Mouse (Mus musculus) activated CD4-positive, CD25-positive, alpha-beta regulatory T cell, adult 9 weeks (primary cell): ENCODE results near the gene Naa10. TPM values are rescaled to one million over a fixed set of nuclear protein-coding genes. Genes with fewer than 3 reads are reported as not detected.

Experiments
- polyA plus RNA-seq: library from polyadenylated mRNA; unstranded; fragments of 100-300 nt; shearing (Covaris generic); gene quantifications from one replicate; pipeline ENCODE4 v1.2.1, GENCODE M21; 2017

Naa10 gene
- 231 TPM for polyA plus RNA-seq

DNA sequence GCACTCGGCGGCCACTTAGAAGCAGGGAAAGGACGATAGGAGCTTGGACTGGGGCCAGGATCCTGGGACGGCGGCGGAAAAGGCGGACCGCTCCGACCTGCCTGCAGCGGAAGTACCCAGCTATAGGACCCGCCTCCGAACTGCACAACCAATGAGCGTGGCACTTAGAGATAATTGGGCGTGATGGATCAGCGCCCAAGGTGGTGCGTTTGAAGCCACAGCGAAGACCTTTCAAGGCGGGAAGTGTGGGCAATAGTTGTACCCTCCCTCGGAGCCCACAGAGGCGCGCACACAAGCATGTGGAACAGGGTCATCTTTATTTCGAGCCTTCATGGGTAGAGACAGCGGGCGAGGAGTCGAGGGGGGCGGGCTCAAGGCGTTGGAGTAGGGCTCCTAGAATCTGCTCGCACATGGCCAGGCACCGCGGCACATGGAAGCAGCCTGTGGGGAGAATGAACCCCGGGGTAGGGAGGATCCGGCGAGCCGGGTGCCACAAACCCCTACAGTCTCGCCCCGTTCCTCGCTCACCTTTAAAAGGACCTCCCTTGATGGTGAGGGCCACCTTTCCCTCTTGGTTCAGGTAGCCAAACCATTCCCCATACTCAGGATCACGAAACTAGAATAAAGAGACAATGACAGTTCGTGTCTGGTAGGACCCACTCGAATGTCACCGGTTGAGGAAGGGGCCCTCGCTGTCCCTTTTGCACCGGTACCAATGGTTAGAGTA, at the start of gene Naa10, which contains the start of gene Arhgap4:
TSS of gene Naa10 (minus strand) at position 122 of the 727 bp plus-strand sequence.
TSS of gene Arhgap4 (minus strand) at position 48 of the 727 bp plus-strand sequence.

DNA sequence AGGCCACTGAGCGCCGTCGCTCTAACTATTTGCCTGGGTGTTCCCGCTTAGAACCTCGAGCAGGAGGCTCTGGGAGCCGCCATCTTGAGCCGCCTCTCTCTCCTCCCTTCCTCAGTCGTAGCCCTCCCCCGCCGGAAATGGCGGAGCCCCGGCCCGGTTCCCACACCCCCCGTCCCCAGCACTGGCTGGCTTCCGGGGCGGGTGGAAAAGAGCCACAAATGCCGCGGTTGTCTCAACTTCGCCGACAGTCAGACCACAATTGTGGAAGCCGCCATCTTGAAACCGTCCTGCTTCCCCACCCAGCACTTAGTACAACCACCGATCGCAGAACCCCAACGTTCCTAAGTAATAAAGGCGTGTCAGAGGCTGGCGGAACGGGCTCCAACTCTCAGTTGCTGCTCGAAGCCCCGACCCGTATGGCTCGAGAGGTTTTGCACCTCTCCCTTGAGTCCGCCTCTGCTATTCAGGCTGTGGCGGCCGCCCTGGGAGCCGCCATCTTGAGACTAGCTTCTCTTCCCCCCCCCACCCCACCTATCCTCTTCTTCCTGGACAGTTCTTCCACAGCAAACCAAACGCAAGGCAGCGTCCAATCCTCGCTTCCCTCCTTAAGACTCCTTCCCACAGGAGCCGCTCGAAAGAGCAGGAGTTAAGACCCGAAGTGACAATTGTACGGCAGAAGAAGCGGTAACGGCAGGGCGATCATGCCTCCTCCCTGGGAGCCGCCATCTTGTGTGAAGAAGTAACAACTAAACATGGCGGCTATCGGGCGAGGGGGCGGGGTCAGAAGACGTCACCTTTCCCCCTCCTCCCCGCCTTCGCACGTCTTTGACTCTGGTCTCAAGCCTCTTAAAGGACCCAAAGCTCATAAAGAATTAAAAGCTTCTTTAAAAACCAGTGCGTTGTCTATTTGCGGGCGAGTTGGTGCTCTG, 44.8 kb upstream of the Naa10 start, which contains the start of gene Hcfc1:
TSS of gene Hcfc1 (minus strand) at position 110 of the 929 bp plus-strand sequence.

DNA sequence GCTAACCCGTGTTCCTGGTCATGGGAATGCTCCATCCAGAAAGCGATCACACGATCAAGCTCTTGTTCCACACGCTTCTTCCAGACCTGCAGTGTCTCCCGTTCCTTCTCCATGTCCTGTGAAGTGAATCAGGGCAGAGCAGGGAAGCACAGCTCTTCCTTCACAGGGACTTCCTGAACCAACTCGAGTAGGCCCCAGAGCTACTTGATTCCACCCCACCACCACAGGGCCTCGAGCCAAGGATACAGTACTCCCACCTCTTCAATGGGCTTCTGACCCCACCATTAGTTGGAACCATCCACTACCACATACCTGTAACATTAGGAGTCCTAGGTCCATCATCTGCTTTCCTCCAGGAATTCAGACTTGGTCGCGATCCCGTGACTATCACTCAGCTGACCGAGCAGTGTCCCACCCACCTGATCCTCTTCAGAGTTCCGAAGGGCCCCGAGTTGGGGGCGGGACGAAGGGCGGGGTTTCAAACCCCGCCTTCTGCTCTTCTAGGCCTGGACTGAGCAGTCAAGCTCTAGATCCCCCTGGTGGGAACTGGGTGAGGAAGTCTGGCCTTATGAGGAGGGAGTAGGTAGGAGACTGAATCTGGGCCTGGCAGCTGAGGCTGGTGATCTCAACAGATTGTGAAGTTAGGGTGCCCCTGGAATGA, 8.8 kb upstream of the Naa10 start, which contains the start of gene Renbp:
TSS of gene Renbp (minus strand) at position 449 of the 661 bp plus-strand sequence.

DNA sequence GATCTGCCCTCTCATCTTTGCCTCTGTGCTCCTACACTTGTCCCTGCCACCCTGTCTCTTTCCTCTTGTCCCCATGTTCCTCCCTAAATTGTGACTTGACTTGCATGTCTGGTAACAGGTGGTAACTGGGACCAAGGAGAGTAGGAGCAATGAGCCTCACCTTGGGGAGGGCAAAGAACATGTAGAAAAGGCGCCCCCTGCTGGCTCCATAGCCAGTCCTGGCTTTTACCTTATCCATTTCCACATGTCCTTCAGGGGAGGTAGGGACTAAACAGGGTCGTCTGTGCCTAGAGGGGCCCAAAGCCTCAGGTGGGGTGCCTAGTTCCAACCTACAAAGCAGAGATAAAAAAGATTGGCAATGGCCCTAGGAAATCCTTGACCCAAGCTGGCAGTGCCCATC, 26.0 kb downstream of the Naa10 start, which contains the start of gene L1cam:
TSS of gene L1cam (minus strand) at position 387 of the 400 bp plus-strand sequence.

DNA sequence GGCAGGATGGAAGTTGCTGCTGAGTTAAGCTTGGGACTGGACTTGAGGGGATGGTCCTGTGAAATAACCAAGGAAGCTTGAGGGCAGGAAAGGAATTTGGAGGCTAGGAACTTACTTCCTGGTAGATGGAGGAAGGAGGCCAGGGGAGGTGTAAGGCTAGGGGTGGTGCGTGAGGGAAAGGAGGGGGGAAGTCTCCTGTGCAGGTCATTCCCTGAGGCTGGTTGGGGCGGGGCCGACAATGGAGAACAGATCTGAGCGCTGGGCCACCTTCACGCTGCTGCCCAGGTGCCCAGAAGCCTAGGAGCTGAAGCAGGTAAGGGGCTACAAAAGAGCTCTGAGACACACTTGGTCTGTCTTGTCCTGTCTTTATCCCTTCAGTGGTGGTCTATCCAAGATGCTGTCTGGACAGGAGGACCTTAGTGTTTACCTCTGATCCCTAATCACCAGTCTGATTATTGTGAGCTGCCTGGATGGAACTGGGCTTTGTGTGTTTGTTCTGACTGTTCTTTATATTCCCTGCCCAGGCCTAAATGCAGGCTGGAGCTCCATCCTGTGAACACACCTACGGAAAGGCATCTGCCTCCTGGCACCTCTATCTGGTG, 30.1 kb downstream of the Naa10 start, which contains the start of gene Avpr2:
TSS of gene Avpr2 (plus strand) at position 552 of the 602 bp plus-strand sequence.

Other genes with a start within 250 kb of the Naa10 start
- 0.13 TPM for gene Slc6a8, start 248.8 kb downstream of the Naa10 start, polyA plus RNA-seq
- gene Bcap31, start 205.8 kb downstream of the Naa10 start, polyA plus RNA-seq = 351 TPM
- gene Abcd1, start 205.3 kb downstream of the Naa10 start, polyA plus RNA-seq = 48.7 TPM
- gene Plxnb3, start 164.9 kb downstream of the Naa10 start, polyA plus RNA-seq = 0.05 TPM
- gene Srpk3, start 147.5 kb downstream of the Naa10 start, polyA plus RNA-seq = 1.5 TPM
- gene Idh3g, start 135.0 kb downstream of the Naa10 start, polyA plus RNA-seq = 231 TPM
- 233 TPM for gene Ssr4, start 134.9 kb downstream of the Naa10 start, polyA plus RNA-seq
- 0.39 TPM for gene Pdzd4, start 97.0 kb downstream of the Naa10 start, polyA plus RNA-seq
- gene Avpr2, start 29.8 kb downstream of the Naa10 start, polyA plus RNA-seq = 6.1 TPM
- gene L1cam, start 25.8 kb downstream of the Naa10 start, polyA plus RNA-seq = 7.8 TPM
- gene Arhgap4, start 74 bp downstream of the Naa10 start, polyA plus RNA-seq = 349 TPM
- 7.8 TPM for gene Renbp, start 8.9 kb upstream of the Naa10 start, polyA plus RNA-seq
- 65.7 TPM for gene Hcfc1, start 44.4 kb upstream of the Naa10 start, polyA plus RNA-seq
- 28.9 TPM for gene Irak1, start 102.0 kb upstream of the Naa10 start, polyA plus RNA-seq
- not detected for gene Opn1mw, start 205.5 kb upstream of the Naa10 start, polyA plus RNA-seq
- gene Mecp2, start 213.4 kb upstream of the Naa10 start, polyA plus RNA-seq = 39.4 TPM
- not detected for gene Tex28, start 245.9 kb upstream of the Naa10 start, polyA plus RNA-seq